Mouse (Mus musculus) heart, postnatal 0 days (tissue): ENCODE measurements around the gene Tomm40l. TPM values are rescaled to one million over a fixed set of nuclear protein-coding genes. Genes with fewer than 3 reads are reported as not detected.

Source experiments
- ATAC-seq: fragments of 200-750 bp; cut with Nextera tagmentation; 2 replicates; pipeline ENCODE4 v1.8.0; 2017; ENCODE audit warnings: low read depth, moderate number of reproducible peaks, moderate library complexity; ENCODE audit not compliant: insufficient read depth
- DNase-seq: peaks from one replicate; pipeline ENCODE4 v3.0.0-alpha.2; 2016; ENCODE audit warnings: low spot score
- H3K27ac ChIP-seq: fragments of 300-500 bp; sonication (generic); 2 replicates; pipeline ENCODE4 v1.5.1; 2014; ENCODE audit warnings: low read depth, mild to moderate bottlenecking
- H3K27me3 ChIP-seq: fragments of 300-500 bp; sonication (generic); 2 replicates; pipeline ENCODE4 v1.6.1; 2014; ENCODE audit warnings: low read length, mixed read lengths; ENCODE audit not compliant: control insufficient read depth, insufficient read depth
- H3K36me3 ChIP-seq: fragments of 300-500 bp; sonication (generic); replicated peaks from 2 replicates; pipeline ENCODE4 v1.6.1; 2014; ENCODE audit warnings: low read length, mixed read lengths; ENCODE audit not compliant: control insufficient read depth, insufficient read depth
- H3K4me1 ChIP-seq: fragments of 300-500 bp; sonication (generic); 2 replicates; pipeline ENCODE4 v1.6.1; 2014; ENCODE audit warnings: antibody characterized with exemption; ENCODE audit not compliant: control insufficient read depth, insufficient read depth
- H3K4me2 ChIP-seq: fragments of 300-500 bp; sonication (generic); 2 replicates; pipeline ENCODE4 v1.6.1; 2014; ENCODE audit warnings: low read depth, mild to moderate bottlenecking, low read length, moderate library complexity
- H3K4me3 ChIP-seq: fragments of 300-500 bp; sonication (generic); 2 replicates; pipeline ENCODE4 v1.5.1; 2014; ENCODE audit warnings: low read depth, low read length
- H3K9ac ChIP-seq: fragments of 300-500 bp; sonication (generic); replicated peaks from 2 replicates; pipeline ENCODE4 v1.6.1; 2014; ENCODE audit warnings: low read depth, low read length, mixed read lengths
- H3K9me3 ChIP-seq: fragments of 300-500 bp; sonication (generic); replicated peaks from 2 replicates; pipeline ENCODE4 v1.6.1; 2016; ENCODE audit warnings: low read length; ENCODE audit not compliant: control insufficient read depth
- CTCF ChIP-seq: IDR thresholded peaks from 2 replicates; pipeline ENCODE4 v1.5.1; 2016; ENCODE audit warnings: antibody characterized with exemption, control low read depth, low read depth
- EP300 ChIP-seq: IDR thresholded peaks from 2 replicates; pipeline ENCODE4 v1.6.1; 2016; ENCODE audit warnings: antibody characterized with exemption, low read depth
- WGBS: fragments of 180-500 bp; shearing (Covaris S2); extraction: QIAGEN DNeasy Blood & Tissue Kit; methylation state at CpG from one replicate; pipeline ENCODE4 v1.1.7; 2014; 5-methylcytosine and 5-hydroxymethylcytosine counted together
- polyA plus RNA-seq: library from polyadenylated mRNA; unstranded; fragments of >200 nt; fragmentation: Nextera tagmentation; extraction: Ambion mirVana; gene quantifications from 2 replicates; pipeline ENCODE4 v1.2.1, GENCODE M21; 2015
- total RNA-seq: library from RNA; depleted of rRNA; stranded (reverse); fragments of >200 nt; gene quantifications from 2 replicates; pipeline ENCODE4 v1.2.3, GENCODE M21; 2014; ENCODE audit warnings: low replicate concordance

Tomm40l gene
- total and polyA plus RNA-seq, 2 experiments from 2014 or later = 56.0 to 82.0 TPM

DNA sequence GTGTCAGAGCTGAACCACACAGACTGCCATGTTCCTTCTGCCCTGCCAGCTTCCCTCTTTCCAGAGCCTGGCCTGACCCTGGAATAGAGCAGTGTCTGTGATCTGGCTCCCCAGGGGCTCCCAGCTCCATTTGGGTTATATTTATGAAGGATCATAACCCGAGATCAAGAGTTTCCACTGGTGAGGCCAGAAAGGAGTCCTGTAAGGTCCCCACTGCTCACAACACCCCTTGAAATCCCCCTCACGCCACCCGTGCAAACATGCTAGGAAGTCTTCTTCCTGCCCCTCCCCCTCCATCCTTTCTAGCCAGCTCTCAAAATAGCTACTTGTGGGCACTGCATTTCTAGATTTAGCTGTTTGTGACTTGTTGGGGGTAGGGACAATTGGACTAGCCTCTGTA, 38.7 kb downstream of the Tomm40l start:
- H3K4me1 ChIP-seq = peaks cover 50% of the 10 kb centered on the region
- DNase-seq (peak; percentile 81), ATAC-seq (peak; percentile 79)
- no peak overlapping the region; the same call in 1 of the 2 replicates for H3K4me2 ChIP-seq
- H3K27ac ChIP-seq = peak overlapping the region; percentile 83
- H3K36me3 ChIP-seq = no peaks in the 10 kb centered on the region
- no peaks in the 10 kb centered on the region for H3K27me3 ChIP-seq
- TF ChIP-seq CTCF (no peak), EP300 (no peak; the same call in 1 of the 2 replicates)
- no peaks in the 10 kb centered on the region for H3K9me3 ChIP-seq
- no peak overlapping the region for H3K4me3 ChIP-seq
- H3K9ac ChIP-seq = no peak overlapping the region
- 20% methylated on average over 3 of the region's 3 CpGs for WGBS

DNA sequence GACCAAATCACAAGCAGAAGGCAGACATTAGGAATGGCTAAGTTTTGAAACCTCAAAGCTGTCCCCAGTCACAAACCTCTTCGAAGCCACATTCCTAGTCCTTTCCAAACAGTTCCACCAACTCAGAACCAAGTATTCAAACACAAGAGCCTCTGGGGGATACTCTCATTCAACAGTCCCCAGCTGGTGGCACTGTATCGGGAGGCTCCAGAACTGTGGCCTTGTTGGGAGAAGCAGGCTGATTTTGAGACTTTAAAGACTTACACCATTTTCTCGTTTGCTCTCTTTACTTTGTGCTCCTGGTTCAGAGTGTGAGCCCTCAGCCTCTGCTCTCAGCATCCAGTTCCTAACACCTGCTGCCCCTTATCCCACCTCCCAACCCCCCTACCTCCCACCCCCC, 39.3 kb downstream of the Tomm40l start:
- Histone ChIP-seq H3K4me1 (peaks cover 44% of the 10 kb centered on the region), H3K36me3 (no peaks in the 10 kb centered on the region), H3K9me3 (no peaks in the 10 kb centered on the region), H3K27me3 (no peaks in the 10 kb centered on the region), H3K4me2 (no peak overlapping the region), H3K9ac (no peak overlapping the region), H3K4me3 (no peak overlapping the region), H3K27ac (peak overlapping the region; percentile 83)
- ATAC-seq (no peak), DNase-seq (no peak)
- 86% methylated on average over 3 of the region's 3 CpGs for WGBS
- TF ChIP-seq CTCF (no peak), EP300 (no peak)

DNA sequence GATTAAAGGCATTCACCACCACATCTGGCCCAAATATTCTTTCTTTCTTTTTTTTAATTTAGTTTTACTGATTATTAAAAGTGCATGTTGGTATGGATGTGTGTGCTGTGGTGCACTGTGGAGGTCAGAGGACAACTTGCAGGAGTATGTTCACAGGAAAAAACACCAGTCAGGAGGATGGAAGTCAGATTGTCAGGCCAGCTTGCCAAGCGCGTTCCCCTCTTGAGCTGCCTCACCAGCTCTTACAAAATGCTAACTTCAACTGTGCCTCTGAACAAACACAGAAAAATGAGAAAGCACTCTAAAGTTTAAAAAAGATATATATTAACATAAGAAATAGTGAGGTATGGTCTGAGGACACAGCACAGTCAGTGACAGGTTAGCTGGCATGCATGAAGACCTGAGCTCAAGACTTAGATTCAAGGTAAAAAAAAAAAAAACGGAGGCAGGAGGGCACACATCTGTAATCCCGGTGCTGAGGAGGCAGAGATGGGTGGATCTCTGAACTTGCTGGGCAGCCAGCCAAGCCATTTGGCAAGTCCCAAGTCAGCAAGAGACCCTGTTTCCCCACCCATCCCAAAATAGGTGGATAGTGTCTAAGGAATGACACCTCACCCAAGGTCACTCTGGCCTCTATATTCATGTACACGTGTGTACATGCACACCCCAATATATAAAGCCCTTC, 42.7 kb downstream of the Tomm40l start:
- Histone ChIP-seq H3K4me3 (no peak overlapping the region), H3K36me3 (no peaks in the 10 kb centered on the region), H3K27ac (0 out of 2 replicates have a peak overlapping the region, but pooled peaks have one; percentile 11), H3K9me3 (no peaks in the 10 kb centered on the region), H3K9ac (no peak overlapping the region), H3K4me1 (peaks cover 23% of the 10 kb centered on the region), H3K27me3 (no peaks in the 10 kb centered on the region), H3K4me2 (no peak overlapping the region)
- WGBS = 36% methylated on average over 5 of the region's 5 CpGs
- ATAC-seq = no peak
- TF ChIP-seq CTCF (no peak), EP300 (no peak)
- DNase-seq = no peak

DNA sequence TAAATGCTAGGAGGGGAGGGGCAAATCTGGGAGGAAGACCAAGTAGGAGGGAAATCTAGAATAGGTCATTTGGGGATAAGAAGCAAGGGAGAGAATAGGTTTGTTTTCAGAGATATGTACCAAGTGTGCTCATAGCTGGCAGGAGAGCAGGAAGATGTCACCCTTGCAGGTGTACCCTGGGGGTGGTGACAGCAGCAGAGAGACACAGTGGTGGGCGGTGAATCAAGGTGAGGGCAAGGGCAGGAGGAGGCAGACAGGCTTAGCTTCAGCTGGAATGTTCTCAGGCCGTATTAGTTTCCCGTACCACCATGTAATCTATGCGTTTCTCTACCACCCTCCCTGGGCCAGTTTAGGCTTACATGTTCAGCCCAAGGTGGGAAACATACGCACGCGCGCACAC, 49.5 kb downstream of the Tomm40l start:
- ATAC-seq (no peak), DNase-seq (no peak)
- Histone ChIP-seq H3K4me2 (no peak overlapping the region), H3K9ac (no peak overlapping the region), H3K27me3 (no peaks in the 10 kb centered on the region), H3K4me3 (no peak overlapping the region), H3K27ac (no peak overlapping the region), H3K36me3 (peaks cover 6% of the 10 kb centered on the region; the same call in 1 of the 2 replicates), H3K4me1 (0 out of 2 replicates have a peak, but pooled peaks cover 17% of the 10 kb centered on the region), H3K9me3 (no peaks in the 10 kb centered on the region)
- over 99% methylated on average over 8 of the region's 8 CpGs for WGBS
- TF ChIP-seq EP300 = no peak
- TF ChIP-seq CTCF = no peak

DNA sequence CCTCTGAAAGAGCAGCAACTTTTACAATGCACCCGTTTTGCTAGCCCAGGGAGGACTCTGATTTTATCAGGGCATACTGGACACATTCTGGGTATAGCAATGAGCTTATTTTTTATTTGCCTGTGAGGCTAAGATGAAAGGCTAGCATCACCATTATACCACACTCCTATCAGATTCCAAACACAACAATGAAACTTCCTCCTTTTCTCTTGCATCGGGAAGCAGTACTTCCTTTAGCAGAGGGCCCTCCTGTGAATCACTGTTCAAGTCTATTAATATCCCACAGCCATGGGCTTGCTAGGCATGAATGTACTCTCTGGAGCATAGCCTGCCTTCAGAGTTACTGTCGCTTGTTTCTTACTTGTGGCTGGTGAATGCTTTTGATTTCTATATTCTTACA, 51.2 kb downstream of the Tomm40l start:
- TF ChIP-seq CTCF (no peak), EP300 (peak; percentile 23; the same call in 1 of the 2 replicates)
- Histone ChIP-seq H3K4me1 (0 out of 2 replicates have a peak, but pooled peaks cover 17% of the 10 kb centered on the region), H3K27me3 (no peaks in the 10 kb centered on the region), H3K36me3 (peaks cover 6% of the 10 kb centered on the region; the same call in 1 of the 2 replicates), H3K4me3 (no peak overlapping the region), H3K4me2 (no peak overlapping the region), H3K9me3 (no peaks in the 10 kb centered on the region), H3K9ac (no peak overlapping the region; the same call in 1 of the 2 replicates), H3K27ac (peak overlapping the region; percentile 84)
- DNase-seq (peak; percentile 80), ATAC-seq (peak; percentile 85)
- 28% methylated on average over 3 of the region's 3 CpGs for WGBS

DNA sequence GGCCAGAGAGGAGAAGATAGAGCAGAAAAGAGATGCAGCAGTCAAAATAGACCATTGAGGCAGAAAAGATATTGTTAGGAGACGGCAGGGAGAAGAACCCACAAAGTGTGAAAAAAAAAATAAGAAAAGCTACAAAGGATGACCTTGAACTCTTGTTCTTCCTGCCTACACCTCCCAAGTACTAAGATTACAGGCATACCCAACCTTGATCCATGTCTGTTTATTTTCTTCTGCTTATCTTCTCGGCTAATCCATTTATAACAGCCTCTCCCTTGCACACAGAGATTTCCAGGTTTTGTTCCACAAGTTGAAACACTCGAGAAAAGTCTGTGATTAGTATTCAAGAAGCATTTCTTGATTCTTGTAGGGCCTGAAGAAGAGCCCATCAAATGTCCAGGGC, 52.4 kb downstream of the Tomm40l start:
- no peak for DNase-seq
- H3K27ac ChIP-seq = peak overlapping the region; percentile 84

More for the DNA sequence above, 52.4 kb downstream of the Tomm40l start:
- Histone ChIP-seq H3K9ac (no peak overlapping the region), H3K27me3 (no peaks in the 10 kb centered on the region), H3K4me1 (0 out of 2 replicates have a peak, but pooled peaks cover 17% of the 10 kb centered on the region), H3K4me2 (no peak overlapping the region), H3K9me3 (no peaks in the 10 kb centered on the region), H3K36me3 (peaks cover 6% of the 10 kb centered on the region; the same call in 1 of the 2 replicates), H3K4me3 (no peak overlapping the region)
- no peak for TF ChIP-seq CTCF
- TF ChIP-seq EP300 = no peak
- no peak for ATAC-seq
- 48% methylated on average over 3 of the region's 3 CpGs for WGBS
